Mouse (Mus musculus): ENCODE results near the gene Cobll1.
A peak's percentile ranks its signal among the peaks of the same experiment; 100 is the strongest.
"Not testable (repeated sequence)": the region's sequence is repeated elsewhere in the genome, so short reads cannot be mapped to it uniquely, and the experiment has no call there.

The Cobll1 gene

DNA sequence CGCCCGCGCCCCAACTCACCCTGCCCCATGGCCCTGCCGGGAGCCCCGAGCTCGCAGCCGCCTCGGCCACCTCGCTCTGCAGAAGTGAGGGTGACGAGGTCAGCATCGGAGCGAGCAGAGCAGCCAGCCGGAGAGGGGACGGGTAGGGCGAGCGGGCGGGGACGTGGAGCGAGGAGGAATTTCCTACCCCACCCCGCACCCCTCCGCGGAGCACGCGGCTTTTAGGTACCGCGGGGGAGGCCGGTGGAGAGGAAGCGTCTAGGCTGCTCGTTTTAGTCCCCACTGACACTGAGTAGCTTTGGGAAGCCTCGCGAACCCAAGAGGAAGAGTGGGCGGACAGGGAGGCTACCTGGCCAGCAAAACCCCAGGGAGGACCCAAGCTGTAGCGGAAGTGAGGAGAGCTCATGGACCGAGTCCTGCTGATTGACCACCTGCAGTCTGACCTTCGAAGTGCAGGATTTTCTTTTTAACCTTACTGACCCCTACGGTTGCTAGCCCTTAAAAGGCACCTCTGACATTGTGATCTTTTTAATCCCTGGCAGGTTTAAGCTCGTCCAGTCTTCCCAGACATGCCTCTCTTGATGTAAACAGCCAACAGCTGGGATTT, at the start of gene Cobll1:
Gene Cobll1 (minus strand): TSS at position 440 of the 607 bp plus-strand sequence.
- no peak for DNase-seq

- DNase-seq, result no peak
These were observed 49.5 kb upstream of the Cobll1 start for GRCm38 (mm10) chr2:65288696-65289095.

DNA sequence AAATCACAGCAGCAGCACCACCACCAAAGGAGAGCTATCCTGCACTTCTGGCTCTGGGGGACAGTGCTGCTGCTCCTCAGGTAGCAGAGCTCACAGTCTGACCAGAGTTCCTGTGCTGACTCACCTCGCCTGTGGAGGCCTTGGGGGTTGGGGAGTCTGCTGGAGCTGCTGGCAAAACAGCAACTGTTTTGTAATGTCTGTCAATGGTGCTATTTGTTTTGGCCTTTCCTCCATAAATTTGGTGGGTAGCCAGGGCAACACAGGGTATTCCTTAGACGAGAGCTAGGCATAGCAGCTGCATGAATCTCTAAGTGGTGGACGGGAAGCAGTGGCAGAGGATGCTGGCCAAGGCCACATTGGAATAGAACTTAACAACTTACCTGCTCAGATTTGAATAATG, 46.2 kb upstream of the Cobll1 start:
- peak; percentile 3 for DNase-seq

GRCm38 (mm10) chr2:65282979-65283378, 43.8 kb upstream of the Cobll1 start:
- no peak for DNase-seq

- no peak for DNase-seq
These were observed 40.0 kb upstream of the Cobll1 start for GRCm38 (mm10) chr2:65279029-65279690.

DNA sequence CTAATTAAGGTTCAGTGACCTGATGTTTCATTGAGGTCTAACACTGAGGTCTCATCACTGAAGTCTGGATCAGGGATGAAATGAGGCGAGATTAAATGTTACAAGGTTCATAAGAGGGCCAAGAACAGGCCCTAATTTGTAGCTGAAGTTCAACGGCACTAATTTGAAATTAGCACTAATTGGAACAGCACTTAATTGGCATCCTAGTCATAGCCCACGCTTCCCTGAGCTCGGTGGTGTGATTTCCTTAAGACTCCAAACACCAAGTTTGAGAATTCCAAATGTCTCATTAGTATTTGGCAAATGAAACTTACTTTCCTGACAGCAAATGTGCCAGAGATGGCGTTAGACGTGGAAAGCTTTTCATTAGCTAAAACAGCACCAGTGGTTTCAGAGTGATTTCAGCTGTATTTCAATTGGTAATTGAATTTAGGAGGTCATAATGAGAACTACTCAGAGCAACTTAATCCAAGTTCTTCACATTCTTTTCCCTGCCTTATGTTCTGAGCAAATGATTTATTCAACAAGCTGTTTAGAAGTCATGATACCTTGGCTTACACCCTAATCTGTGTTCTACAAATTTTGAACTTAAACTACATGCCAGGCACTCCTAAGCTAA, 36.3 kb upstream of the Cobll1 start:
- no peak for DNase-seq

DNA sequence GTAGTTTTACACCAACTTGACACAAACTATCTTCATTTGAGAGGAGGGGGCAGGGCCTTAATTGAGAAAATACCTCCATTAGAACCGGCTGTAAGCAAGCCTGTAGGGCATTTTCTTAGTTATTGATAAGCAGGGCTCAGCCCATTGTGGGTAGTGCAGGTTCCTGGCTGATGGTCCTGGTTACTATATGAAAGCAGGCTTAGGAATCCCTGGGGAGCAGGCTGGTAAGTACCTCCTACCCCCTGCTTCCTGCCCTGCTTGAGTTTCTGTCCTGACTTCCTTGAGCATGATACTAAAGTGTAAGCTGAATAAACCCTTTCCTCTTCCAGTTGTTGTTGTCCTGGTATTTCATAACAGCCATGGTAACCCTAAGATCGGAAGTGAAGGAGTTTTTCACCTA, 34.7 kb upstream of the Cobll1 start:
- no peak for DNase-seq

- no peak for DNase-seq
These were observed 29.5 kb upstream of the Cobll1 start for GRCm38 (mm10) chr2:65268731-65269130.

- DNase-seq, result no peak
These were observed 28.6 kb upstream of the Cobll1 start for GRCm38 (mm10) chr2:65267834-65268233.

DNA sequence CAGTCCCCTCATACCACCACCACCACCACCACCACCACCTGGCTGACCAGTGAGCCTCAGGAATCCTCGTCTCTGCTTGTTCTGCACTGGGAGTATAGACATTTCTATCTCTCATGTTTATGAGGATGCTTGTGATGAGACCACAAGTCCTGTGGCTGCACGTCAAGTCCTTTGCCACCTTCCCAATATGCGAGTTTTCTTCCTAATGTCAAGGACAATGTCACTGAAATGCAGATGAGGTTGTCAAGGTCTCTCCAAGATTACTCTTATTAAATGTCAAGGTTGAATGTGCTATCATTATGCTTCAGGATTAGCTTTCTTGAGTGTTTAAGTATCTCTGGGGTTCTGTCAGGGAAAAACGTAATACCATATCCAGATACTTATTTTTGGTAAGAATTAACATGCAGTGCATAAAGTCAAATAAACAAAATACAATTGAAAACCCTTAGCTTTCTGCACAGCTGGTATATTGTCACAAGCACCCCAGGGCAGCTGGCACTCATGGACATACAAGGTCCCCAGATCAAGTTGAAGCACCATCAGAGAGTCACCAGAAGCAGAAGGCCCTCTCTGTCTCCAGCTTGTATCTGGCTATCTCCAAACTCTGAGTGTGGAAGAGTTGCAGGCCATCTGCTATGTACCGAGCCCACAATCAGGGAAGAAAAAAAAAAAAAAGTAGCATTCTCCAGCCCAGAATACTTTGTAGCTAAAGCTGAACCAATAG, 27.5 kb upstream of the Cobll1 start:
- DNase-seq, result no peak

- no peak for DNase-seq
These were observed 23.0 kb upstream of the Cobll1 start for GRCm38 (mm10) chr2:65262251-65262650.

- not testable (repeated sequence) for DNase-seq
These were observed 21.6 kb upstream of the Cobll1 start for GRCm38 (mm10) chr2:65260828-65261227.

GRCm38 (mm10) chr2:65260400-65260799, 21.2 kb upstream of the Cobll1 start:
- DNase-seq, result no peak

GRCm38 (mm10) chr2:65257446-65257845, 18.2 kb upstream of the Cobll1 start:
- no peak for DNase-seq

DNA sequence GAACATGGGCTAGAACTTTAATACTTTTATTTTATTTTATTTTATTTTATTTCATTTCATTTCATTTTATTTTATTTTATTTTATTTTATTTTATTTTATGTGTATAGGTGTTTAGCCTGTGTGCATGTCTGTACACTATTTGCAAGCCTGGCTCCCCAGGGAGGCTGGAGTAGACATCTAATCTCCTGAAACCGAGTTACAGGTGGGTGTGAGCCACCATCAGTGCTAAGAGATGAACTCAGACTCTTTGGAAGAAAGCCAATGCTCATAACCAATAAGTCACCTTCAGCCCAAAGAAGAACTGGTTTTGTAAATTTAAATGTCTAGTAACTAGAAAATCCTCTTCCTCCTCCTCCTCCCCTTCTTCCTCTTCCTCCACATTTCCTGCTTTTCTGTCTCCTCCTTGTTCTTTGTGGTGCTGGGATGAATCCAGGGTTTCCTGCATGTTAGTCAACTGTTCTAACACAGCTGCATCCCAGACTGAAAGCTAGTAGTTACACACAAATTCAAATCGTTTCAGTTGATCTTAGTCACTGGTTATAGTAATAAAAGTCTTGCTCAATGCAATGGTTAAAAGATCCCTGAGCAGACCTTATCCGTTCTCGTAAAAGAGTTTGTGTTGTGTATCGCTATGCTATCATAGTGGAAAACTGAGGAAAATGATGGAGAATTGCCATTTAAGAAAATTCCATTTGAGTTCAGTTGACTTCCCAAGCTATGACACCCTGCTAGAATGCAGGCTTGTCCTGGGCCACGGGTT, 17.5 kb upstream of the Cobll1 start:
- DNase-seq, result no peak

DNA sequence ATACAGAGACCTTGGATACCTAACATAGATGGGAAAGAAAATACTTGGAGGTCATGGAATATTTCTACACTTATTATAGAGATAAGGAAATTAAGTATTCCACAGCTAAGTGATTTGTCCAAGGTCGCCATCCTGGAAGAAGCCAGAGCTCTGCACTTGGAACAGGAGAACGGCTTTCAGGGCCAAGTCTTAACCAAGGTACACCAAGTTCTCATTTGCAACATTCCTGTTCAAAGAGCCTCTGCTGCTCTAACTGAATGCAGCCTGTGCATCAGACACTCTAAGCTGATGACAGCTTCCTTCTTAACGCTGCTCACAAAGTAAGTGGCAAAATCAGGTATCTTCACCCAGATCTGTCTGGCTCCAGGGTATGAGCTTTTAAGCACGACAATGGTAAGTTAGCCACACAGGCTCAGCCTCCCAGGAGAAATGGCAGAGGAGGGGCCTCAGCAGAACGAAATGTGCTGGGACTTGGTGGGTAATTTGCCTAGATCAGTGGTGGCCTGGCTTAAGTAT, 11.4 kb upstream of the Cobll1 start:
- DNase-seq, result no peak

- no peak for DNase-seq
These were observed 10.4 kb upstream of the Cobll1 start for GRCm38 (mm10) chr2:65249575-65249974.

- DNase-seq, result no peak
These were observed 1.1 kb upstream of the Cobll1 start for GRCm38 (mm10) chr2:65240173-65240745.

- peak; percentile 16 for DNase-seq
These were observed 836 bp downstream of the Cobll1 start for GRCm38 (mm10) chr2:65238171-65238963.

DNA sequence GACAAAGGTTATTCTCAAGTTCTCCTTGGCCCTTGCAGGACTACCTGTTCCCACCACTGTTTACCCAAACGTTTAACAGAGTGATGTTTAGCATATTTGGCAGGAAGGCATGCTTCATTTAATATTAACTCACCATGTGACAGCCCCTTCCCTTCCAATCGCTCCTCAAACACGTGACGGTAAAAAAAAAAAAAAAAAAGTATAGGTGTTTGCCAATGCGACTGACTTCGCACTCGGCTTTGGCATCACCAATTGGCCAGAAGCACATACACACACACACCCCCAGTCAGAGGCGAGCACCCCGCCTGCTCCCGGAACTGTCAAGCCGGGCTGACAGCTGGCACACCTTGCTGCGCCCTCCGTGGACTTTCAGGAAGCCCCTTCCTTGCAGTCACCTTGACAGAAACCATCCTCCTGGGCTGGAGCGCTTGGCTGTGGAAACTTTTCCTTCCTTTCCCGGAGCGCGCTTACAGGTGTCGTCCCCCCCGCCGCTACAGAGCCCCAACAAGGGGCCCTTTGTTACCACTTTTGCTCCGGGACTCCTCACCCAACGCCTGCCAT, 1.5 kb downstream of the Cobll1 start:
- DNase-seq, result no peak

DNA sequence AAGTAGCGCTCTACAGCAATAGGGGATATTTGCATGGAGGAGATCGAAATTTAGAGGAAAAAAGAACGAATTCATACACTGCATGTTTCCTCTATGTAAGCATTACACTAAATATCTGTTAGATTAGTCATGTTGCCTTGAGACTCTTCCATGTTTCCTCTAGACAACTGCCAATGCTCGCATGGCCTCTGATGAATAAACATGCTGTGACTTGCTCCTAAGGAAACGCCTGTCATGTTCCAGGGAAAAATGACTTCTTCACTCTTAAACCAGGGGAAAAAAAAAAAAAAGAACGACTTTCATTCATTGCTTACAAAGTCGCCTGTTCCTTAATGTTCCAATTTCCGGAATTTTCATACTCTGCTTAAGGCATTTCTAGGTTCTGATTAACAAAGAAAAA, 2.1 kb downstream of the Cobll1 start:
- no peak for DNase-seq

Data from cerebellum, adult 9-10 months (tissue).